Mouse (Mus musculus) megakaryocyte, embryonic 14.5 days (primary cell): ENCODE results near the gene Pdia5.

Experiments used
- FLI1 ChIP-seq: IDR thresholded peaks from 2 replicates; pipeline ENCODE4 v1.6.1; 2012; ENCODE audit warnings: low read length, inconsistent platforms, mixed read lengths
- GATA1 ChIP-seq: IDR thresholded peaks from 3 replicates; pipeline ENCODE4 v1.6.1; 2012; ENCODE audit warnings: mixed read lengths, low read length, inconsistent platforms, borderline replicate concordance

DNA sequence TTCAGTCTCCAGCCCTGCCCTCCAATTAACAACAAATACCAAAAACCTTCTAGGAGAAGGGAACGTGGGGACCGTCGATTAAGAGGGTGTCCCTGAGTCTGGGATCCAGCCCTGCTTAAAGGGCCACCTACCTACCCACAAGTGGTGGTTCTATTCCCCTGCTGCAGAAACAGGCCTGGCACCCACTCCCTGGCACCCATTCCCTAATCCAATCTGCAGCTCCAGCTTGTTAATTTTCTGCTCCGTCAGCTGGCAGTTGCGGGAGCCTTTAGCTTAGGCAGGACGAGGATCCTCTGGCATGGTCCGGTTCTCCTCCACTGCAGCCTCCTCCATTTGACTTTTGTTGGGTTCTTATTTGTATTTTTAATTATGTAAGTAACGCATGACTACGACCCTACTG, 87.3 kb downstream of the Pdia5 start:
- TF ChIP-seq GATA1 (no peak), FLI1 (no peak)
